Mouse (Mus musculus): Measurements from ENCODE around the gene Trp53.

Gene Trp53

GRCm38 (mm10) chr11:69560896-69561854, 19.0 kb upstream of the Trp53 start:
- peak; percentile 61 for DNase-seq (ENCODE audit: low read depth, low spot score)

DNA sequence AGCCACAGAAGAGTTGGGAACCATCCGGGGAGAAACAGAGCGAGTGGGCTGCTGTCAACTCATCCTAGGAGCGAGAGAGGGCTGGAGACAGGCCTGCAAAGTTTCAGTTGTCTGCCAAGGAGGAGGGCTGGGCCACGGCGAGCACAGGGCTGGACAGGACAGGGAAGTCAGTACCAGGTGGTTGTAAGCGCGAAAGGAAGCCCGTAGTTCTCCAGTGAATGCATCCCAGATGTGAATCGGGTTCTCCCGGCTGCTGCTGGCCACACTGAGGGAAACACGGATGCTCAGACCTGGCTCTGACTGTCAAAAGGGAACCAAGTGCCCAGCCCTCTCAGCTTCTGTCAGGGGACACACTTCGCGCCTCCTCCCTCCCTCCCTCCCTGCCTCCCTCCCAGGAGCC, 16.8 kb upstream of the Trp53 start:
- no peak for DNase-seq (ENCODE audit: low read depth, low spot score)

GRCm38 (mm10) chr11:69564391-69564790, 15.8 kb upstream of the Trp53 start:
- DNase-seq (ENCODE audit: low read depth, low spot score), result peak; percentile 95

DNA sequence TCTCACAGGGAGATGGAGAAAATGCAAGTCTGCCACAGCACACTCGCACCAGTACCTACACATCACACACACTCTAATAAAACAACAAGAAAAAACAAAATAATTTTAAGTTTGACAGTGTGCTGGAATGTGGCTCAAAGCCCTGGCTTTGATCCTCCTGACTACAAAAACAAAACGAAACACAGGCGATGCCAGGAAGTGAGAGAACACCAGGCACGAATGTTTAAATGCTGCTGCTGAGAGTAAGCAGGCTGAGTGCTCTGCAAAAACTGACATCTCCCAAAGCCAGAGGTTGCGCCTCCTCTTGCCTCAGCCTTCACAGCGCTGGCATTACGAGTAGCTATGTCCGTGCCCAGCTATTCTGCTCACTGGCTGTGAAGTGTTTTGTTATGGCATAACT, 15.0 kb upstream of the Trp53 start:
- DNase-seq (ENCODE audit: low read depth, low spot score), result no peak

DNA sequence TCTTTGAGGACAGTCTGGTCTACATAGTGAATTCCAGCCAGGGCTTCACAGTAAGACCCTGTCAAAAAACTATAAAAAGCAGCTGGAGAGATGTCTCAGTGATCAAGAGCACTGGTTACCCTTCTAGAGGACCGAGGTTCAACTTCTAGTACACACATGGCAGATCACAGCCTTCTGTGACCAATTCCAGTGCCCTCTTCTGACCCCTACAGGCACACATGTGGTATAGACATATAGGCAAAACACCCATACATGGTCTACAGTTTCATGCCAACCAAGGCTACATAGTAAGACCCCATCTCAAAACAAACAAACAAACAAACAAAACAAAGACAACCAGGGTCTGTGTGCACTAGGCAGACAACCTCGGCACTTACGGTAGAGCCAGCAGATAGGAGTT, 4.9 kb upstream of the Trp53 start:
- peak; percentile 78 for DNase-seq (ENCODE audit: low read depth, low spot score)

DNA sequence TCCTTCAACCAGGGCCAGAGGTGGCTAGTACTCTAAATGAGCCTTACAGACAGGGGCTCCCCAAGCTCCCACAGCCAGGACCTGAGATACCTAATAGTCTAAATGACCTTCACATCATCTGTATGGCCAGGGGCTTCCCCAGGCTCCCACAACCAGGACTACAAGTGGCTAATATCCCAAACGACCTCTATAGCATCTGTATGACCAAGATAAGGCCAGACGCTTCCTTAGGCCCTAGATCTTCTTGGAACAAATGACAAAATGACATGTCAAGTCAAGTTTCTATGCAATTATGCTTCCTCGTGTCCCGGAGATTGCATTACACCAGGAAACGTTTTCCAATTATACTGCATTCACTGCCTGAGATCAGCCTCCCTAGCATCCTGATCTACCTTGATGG, 3.9 kb upstream of the Trp53 start:
- no peak for DNase-seq (ENCODE audit: low read depth, low spot score)

DNA sequence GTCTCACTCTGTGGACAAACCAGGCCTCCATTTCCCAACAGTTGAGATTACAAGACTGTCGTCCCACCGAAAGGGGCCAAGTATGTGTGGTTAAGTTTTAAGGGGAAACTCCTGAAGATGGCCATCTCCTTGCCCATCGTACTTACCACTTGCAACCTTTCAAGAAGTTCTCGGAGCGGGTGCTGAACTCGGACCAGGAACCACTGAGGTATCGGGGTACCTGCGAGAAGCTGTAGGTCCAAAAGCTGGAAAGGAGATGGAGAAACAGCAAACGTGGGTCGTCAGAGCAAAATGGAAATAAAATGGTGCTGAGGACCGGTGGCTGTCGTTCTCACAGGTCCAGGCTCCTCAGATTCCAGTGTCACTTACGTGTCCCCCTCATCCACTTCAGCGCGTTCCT, 1.9 kb upstream of the Trp53 start:
- DNase-seq (ENCODE audit: low read depth, low spot score), result no peak

GRCm38 (mm10) chr11:69579128-69580017, 786 bp upstream of the Trp53 start:
- peak; percentile 100 for DNase-seq (ENCODE audit: low read depth, low spot score)

GRCm38 (mm10) chr11:69580572-69581146, 500 bp downstream of the Trp53 start:
- no peak for DNase-seq (ENCODE audit: low read depth, low spot score)

- DNase-seq (ENCODE audit: low read depth, low spot score), result peak; percentile 99
Observed at GRCm38 (mm10) chr11:69581147-69581688, 1.1 kb downstream of the Trp53 start.

DNA sequence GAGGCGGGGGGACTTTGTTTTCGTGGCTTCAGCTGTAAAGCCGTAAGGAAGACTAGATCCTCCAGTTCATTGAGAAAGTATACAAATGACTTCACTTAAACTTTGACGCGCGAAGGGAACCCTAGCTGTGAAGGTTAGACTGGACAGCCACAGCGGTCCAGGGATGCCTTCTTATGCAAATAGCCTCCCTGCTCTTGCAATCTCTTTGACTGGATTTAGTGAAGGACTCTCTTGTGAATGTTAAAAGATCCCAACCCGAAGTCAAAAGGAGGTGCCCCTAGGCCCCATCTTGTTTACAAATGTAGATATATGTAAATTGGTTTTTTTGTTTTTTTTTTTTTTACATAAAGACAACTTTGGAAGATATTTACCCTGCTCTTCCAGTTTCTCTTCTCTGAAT, 1.7 kb downstream of the Trp53 start:
- peak; percentile 95 for DNase-seq (ENCODE audit: low read depth, low spot score)

GRCm38 (mm10) chr11:69582230-69582805, 2.2 kb downstream of the Trp53 start:
- peak; percentile 66 for DNase-seq (ENCODE audit: low read depth, low spot score)

GRCm38 (mm10) chr11:69584008-69584407, 3.8 kb downstream of the Trp53 start:
- DNase-seq (ENCODE audit: low read depth, low spot score), result no peak

DNA sequence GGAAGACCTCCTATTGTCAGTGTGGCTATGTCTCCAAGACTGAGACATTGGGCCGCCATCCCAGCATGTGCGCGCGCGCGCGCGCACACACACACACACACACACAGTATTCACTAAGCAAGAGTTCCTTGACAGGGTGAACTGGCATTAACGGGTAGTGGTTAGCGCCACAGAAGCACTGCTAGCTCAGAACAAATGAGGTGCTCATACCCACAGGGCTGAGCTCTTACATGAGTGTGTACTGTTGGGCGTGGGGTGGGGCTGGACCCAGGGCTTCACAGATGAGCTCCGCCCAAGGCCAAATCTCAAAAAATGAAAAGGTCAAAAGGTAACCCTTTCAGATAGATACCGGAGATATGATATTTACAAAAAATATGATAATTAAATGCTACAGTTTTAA, 4.8 kb downstream of the Trp53 start:
- peak; percentile 70 for DNase-seq (ENCODE audit: low read depth, low spot score)

- peak; percentile 69 for DNase-seq (ENCODE audit: low read depth, low spot score)
Observed at GRCm38 (mm10) chr11:69585718-69586325, 5.7 kb downstream of the Trp53 start.

DNA sequence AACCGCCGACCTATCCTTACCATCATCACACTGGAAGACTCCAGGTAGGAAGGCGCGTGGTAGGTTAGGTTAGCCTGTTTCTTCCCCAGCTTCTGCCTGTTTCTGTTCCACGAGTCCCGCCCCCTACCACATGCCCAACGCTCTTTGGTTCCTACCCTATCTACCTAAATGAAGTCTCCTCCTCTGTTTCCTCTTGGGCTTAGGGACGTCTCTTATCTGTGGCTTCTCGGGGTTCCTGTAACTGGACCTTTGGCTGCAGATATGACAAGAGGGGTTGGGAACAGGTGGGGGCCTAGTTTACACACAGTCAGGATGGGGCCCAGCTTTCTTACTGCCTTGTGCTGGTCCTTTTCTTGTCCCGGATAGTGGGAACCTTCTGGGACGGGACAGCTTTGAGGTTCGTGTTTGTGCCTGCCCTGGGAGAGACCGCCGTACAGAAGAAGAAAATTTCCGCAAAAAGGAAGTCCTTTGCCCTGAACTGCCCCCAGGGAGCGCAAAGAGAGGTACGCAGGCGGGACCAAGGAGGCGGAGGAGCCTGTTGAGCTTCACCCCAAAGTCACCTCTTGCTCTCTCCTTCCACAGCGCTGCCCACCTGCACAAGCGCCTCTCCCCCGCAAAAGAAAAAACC, 9.2 kb downstream of the Trp53 start:
- DNase-seq (ENCODE audit: low read depth, low spot score), result no peak

- DNase-seq (ENCODE audit: low read depth, low spot score), result no peak
Observed at GRCm38 (mm10) chr11:69590622-69591021, 10.5 kb downstream of the Trp53 start.

GRCm38 (mm10) chr11:69591424-69591823, 11.3 kb downstream of the Trp53 start:
- no peak for DNase-seq (ENCODE audit: low read depth, low spot score)

DNA sequence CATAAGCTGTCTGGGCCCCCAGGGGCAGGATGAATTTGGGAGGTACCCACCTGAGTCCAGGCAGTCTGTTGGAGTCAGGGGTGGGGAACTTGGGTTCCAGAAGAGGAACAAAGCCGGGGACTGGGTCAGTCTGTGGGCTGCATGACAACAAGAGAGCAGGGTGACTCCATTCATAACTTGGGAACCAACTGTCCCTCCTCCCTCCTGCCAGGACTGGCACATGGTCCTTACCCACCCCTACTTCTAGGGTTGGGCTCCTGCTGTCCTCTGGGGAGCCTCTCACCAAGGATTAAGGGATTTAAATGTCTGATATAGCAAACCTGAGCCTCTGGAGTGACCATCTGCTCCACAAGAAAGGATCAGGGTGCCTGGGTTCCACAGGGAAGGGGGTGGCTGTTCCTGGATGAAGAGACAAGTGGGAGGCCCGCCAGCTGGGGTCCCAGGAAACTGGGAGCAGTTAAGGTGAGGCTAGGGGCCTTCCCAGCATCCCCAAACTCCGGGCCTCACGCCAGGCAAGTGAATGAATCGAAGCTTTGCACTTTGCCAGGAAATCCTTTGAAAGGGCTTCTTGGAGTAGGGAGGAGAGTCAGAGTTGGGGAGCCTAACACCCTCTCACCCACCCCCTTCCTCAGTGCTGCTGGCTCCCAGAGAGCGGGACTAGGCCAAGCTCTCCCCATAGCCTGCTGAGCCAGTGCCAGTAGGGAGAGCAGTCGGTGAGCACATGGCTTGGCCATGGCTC, 11.9 kb downstream of the Trp53 start:
- no peak for DNase-seq (ENCODE audit: low read depth, low spot score)

DNA sequence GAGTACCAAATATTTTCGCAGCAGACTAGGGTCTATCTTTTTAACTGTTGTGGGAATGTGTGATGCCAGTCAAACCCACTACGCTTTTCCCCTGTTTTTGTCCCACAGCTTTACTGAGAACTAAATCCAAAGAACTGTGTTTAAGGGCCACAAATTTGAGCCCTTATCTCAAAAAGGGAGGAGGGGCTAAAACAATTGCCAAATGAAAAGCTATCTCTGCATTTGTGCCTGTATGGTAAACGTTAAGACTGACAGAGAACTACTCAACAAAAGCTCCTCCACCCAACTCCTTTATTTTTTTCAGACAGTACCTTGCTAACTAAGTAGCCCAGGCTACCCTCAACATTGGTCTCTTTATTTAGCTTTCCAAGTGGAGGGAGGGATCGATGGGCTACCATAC, 12.6 kb downstream of the Trp53 start:
- DNase-seq (ENCODE audit: low read depth, low spot score), result no peak

All from ZHBTc4 (cell line).